Mouse (Mus musculus) heart, embryonic 16.5 days (tissue): Measurements from ENCODE around the gene Ifnar2. TPM values are rescaled to one million over a fixed set of nuclear protein-coding genes. Genes with fewer than 3 reads are reported as not detected.

Source experiments
- ATAC-seq: fragments of 200-750 bp; cut with Nextera tagmentation; replicated peaks from 2 replicates; pipeline ENCODE4 v1.8.0; 2017; ENCODE audit warnings: moderate number of reproducible peaks; ENCODE audit not compliant: insufficient read depth, low FRiP score; ENCODE audit errors: extremely low read depth
- H3K27ac ChIP-seq: fragments of 300-500 bp; sonication (generic); 2 replicates; pipeline ENCODE4 v1.5.1; 2014; ENCODE audit warnings: mild to moderate bottlenecking, low read length, control low read depth, moderate library complexity
- H3K27me3 ChIP-seq: fragments of 300-500 bp; sonication (generic); 2 replicates; pipeline ENCODE4 v1.6.1; 2014; ENCODE audit warnings: low read length, mixed read lengths; ENCODE audit not compliant: control insufficient read depth, insufficient read depth
- H3K36me3 ChIP-seq: fragments of 300-500 bp; sonication (generic); 2 replicates; pipeline ENCODE4 v1.6.1; 2014; ENCODE audit not compliant: control insufficient read depth, insufficient read depth
- H3K4me1 ChIP-seq: fragments of 300-500 bp; sonication (generic); 2 replicates; pipeline ENCODE4 v1.6.1; 2014; ENCODE audit warnings: low read length, mixed read lengths; ENCODE audit not compliant: control insufficient read depth, insufficient read depth
- H3K4me2 ChIP-seq: fragments of 300-500 bp; sonication (generic); 2 replicates; pipeline ENCODE4 v1.6.1; 2014; ENCODE audit warnings: low read depth, mild to moderate bottlenecking, control low read depth, low read length
- H3K4me3 ChIP-seq: fragments of 300-500 bp; sonication (generic); 2 replicates; pipeline ENCODE4 v1.5.1; 2014; ENCODE audit warnings: mild to moderate bottlenecking, control low read depth, low read length
- H3K9ac ChIP-seq: fragments of 300-500 bp; sonication (generic); 2 replicates; pipeline ENCODE4 v1.6.1; 2014; ENCODE audit warnings: low read length, control low read depth
- H3K9me3 ChIP-seq: fragments of 300-500 bp; sonication (generic); replicated peaks from 2 replicates; pipeline ENCODE4 v1.6.1; 2016; ENCODE audit warnings: low read length; ENCODE audit not compliant: control insufficient read depth
- WGBS: fragments of 180-500 bp; shearing (Covaris S2); extraction: QIAGEN DNeasy Blood & Tissue Kit; methylation state at CpG from one replicate; pipeline ENCODE4 v1.1.7; 2014; 5-methylcytosine and 5-hydroxymethylcytosine counted together
- polyA plus RNA-seq: library from polyadenylated mRNA; unstranded; fragments of >200 nt; fragmentation: Nextera tagmentation; extraction: Ambion mirVana; gene quantifications from 2 replicates; pipeline ENCODE4 v1.2.1, GENCODE M21; 2015

Gene Ifnar2
- polyA plus RNA-seq, 1 experiment from 2014 or later, result 63.7 TPM

GRCm38 (mm10) chr16:91381606-91382005, 9.0 kb downstream of the Ifnar2 start:
- Histone ChIP-seq H3K4me1 (peaks cover 15% of the 10 kb centered on the region), H3K4me2 (no peak overlapping the region), H3K9me3 (0 out of 2 replicates have a peak, but pooled peaks cover 2% of the 10 kb centered on the region), H3K9ac (no peak overlapping the region), H3K4me3 (no peak overlapping the region), H3K27ac (no peak overlapping the region), H3K36me3 (peaks cover 16% of the 10 kb centered on the region), H3K27me3 (no peaks in the 10 kb centered on the region)
- 75% methylated on average over 4 of the region's 4 CpGs for WGBS
- no peak for ATAC-seq

GRCm38 (mm10) chr16:91382261-91382790, 9.7 kb downstream of the Ifnar2 start:
- no peaks in the 10 kb centered on the region for H3K9me3 ChIP-seq
- peaks cover 15% of the 10 kb centered on the region for H3K36me3 ChIP-seq
- no peak for ATAC-seq
- WGBS, result 86% methylated on average over 9 of the region's 9 CpGs
- H3K27me3 ChIP-seq, result no peaks in the 10 kb centered on the region
- no peak overlapping the region for H3K4me2 ChIP-seq
- peaks cover 15% of the 10 kb centered on the region for H3K4me1 ChIP-seq
- H3K27ac ChIP-seq, result no peak overlapping the region
- H3K4me3 ChIP-seq, result no peak overlapping the region
- H3K9ac ChIP-seq, result no peak overlapping the region

- Histone ChIP-seq H3K9me3 (no peaks in the 10 kb centered on the region), H3K9ac (no peak overlapping the region), H3K4me1 (peaks cover 3% of the 10 kb centered on the region), H3K4me3 (no peak overlapping the region), H3K36me3 (peaks cover 26% of the 10 kb centered on the region), H3K4me2 (no peak overlapping the region), H3K27ac (no peak overlapping the region), H3K27me3 (no peaks in the 10 kb centered on the region)
- ATAC-seq, result no peak
- WGBS, result 77% methylated on average over 4 of the region's 4 CpGs
Observed at GRCm38 (mm10) chr16:91384221-91384620, 11.6 kb downstream of the Ifnar2 start.

- no peak overlapping the region for H3K4me2 ChIP-seq
- no peak overlapping the region for H3K4me3 ChIP-seq
- H3K27me3 ChIP-seq, result no peaks in the 10 kb centered on the region
- peak overlapping the region; percentile 8; the same call in 1 of the 2 replicates for H3K27ac ChIP-seq
- WGBS, result 51% methylated on average over 10 of the region's 10 CpGs
- H3K9ac ChIP-seq, result no peak overlapping the region
- peaks cover 34% of the 10 kb centered on the region for H3K36me3 ChIP-seq
- no peaks in the 10 kb centered on the region for H3K4me1 ChIP-seq
- H3K9me3 ChIP-seq, result 0 out of 2 replicates have a peak, but pooled peaks cover 4% of the 10 kb centered on the region
- no peak; the same call in 1 of the 2 replicates for ATAC-seq
Observed at GRCm38 (mm10) chr16:91385621-91386020, 13.0 kb downstream of the Ifnar2 start.

- ATAC-seq, result no peak
- 90% methylated on average over 10 of the region's 10 CpGs for WGBS
- Histone ChIP-seq H3K36me3 (peaks cover 34% of the 10 kb centered on the region), H3K27ac (no peak overlapping the region), H3K9me3 (0 out of 2 replicates have a peak, but pooled peaks cover 4% of the 10 kb centered on the region), H3K4me1 (no peaks in the 10 kb centered on the region), H3K4me3 (no peak overlapping the region), H3K9ac (no peak overlapping the region), H3K27me3 (no peaks in the 10 kb centered on the region), H3K4me2 (no peak overlapping the region)
Observed at GRCm38 (mm10) chr16:91386419-91387120, 14.0 kb downstream of the Ifnar2 start.

- Histone ChIP-seq H3K36me3 (peaks cover 34% of the 10 kb centered on the region), H3K9me3 (0 out of 2 replicates have a peak, but pooled peaks cover 4% of the 10 kb centered on the region), H3K9ac (no peak overlapping the region), H3K4me2 (no peak overlapping the region), H3K4me3 (no peak overlapping the region), H3K4me1 (no peaks in the 10 kb centered on the region), H3K27me3 (no peaks in the 10 kb centered on the region), H3K27ac (no peak overlapping the region)
- no peak for ATAC-seq
- 80% methylated on average over 3 of the region's 3 CpGs for WGBS
Observed at GRCm38 (mm10) chr16:91387121-91387486, 14.5 kb downstream of the Ifnar2 start.

GRCm38 (mm10) chr16:91390100-91390499, 17.5 kb downstream of the Ifnar2 start:
- Histone ChIP-seq H3K4me1 (peaks cover 6% of the 10 kb centered on the region), H3K27me3 (no peaks in the 10 kb centered on the region), H3K4me3 (no peak overlapping the region), H3K27ac (no peak overlapping the region), H3K36me3 (peaks cover 45% of the 10 kb centered on the region), H3K9ac (no peak overlapping the region), H3K4me2 (no peak overlapping the region), H3K9me3 (0 out of 2 replicates have a peak, but pooled peaks cover 4% of the 10 kb centered on the region)
- WGBS, result 89% methylated on average over 4 of the region's 4 CpGs
- ATAC-seq, result no peak

GRCm38 (mm10) chr16:91391421-91391820, 18.8 kb downstream of the Ifnar2 start, which contains the start of gene Gm21970:
TSS of gene Gm21970 (plus strand) at chr16:91391721.
- WGBS, result 75% methylated on average over 5 of the region's 5 CpGs
- peaks cover 48% of the 10 kb centered on the region for H3K36me3 ChIP-seq
- no peak for ATAC-seq

GRCm38 (mm10) chr16:91394826-91395410, 22.3 kb downstream of the Ifnar2 start:
- 0 out of 2 replicates have a peak, but pooled peaks have one; percentile 37 for ATAC-seq
- peaks cover 32% of the 10 kb centered on the region for H3K36me3 ChIP-seq

More at GRCm38 (mm10) chr16:91391421-91391820, 18.8 kb downstream of the Ifnar2 start, which contains the start of gene Gm21970:
- Histone ChIP-seq H3K4me2 (no peak within 1 kb of the TSS), H3K27me3 (no peaks in the 10 kb centered on the region), H3K27ac (no peak within 1 kb of the TSS), H3K9me3 (0 out of 2 replicates have a peak, but pooled peaks cover 4% of the 10 kb centered on the region), H3K9ac (no peak within 1 kb of the TSS), H3K4me1 (peaks cover 6% of the 10 kb centered on the region), H3K4me3 (no peak within 1 kb of the TSS)

More at GRCm38 (mm10) chr16:91394826-91395410, 22.3 kb downstream of the Ifnar2 start:
- Histone ChIP-seq H3K9me3 (0 out of 2 replicates have a peak, but pooled peaks cover 2% of the 10 kb centered on the region), H3K4me3 (no peak overlapping the region), H3K4me1 (peaks cover 6% of the 10 kb centered on the region), H3K27me3 (no peaks in the 10 kb centered on the region), H3K27ac (peak overlapping the region; percentile 74), H3K9ac (no peak overlapping the region), H3K4me2 (no peak overlapping the region)
- WGBS, result 38% methylated on average over 4 of the region's 4 CpGs
